Mouse (Mus musculus): ENCODE measurements around the gene Zcchc18. TPM values are rescaled to one million over a fixed set of nuclear protein-coding genes. Genes with fewer than 3 reads are reported as not detected.

Gene Zcchc18
- total and polyA plus RNA-seq, 3 experiments = 0.34 to 6.8 (median 0.83) TPM

DNA sequence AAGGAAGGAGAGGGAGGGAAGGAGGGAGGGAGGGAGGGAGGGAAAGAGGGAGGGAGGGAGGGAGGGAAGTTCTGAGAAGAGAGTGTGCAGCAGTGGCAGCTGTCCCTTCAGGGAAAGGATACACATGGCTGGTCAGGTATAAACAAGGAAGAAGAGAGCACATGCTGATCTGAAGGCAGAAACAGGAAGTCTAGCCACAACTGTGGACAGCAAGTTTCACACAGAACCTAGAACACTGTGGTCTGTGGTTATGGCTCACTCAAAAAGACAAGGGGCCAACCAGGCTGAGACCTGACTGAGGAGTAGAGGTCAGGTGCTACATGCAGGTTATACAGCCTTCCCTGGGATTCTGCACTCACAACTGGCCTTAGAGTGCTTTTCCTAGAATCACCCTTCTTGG lies 6.9 kb upstream of the Zcchc18 start:
- Histone ChIP-seq H3K4me3 (replicated peaks in 1 of 3; ENCODE audit: low read depth in 2 of 3, low read length in 2 of 3, poor library complexity in 1 of 3) (no peak overlapping the region), H3K4me2 (ENCODE audit: insufficient read depth, low read depth, poor library complexity, severe bottlenecking) (peak overlapping the region; percentile 62; the same call in 1 of the 2 replicates), H3K4me1 (ENCODE audit: control insufficient read depth in 1 of 2, insufficient read depth in 2 of 2) (peaks cover 10 to 17% of the 10 kb centered on the region in 2 experiments), H3K27ac (ENCODE audit: insufficient read depth, low read depth) (peak overlapping the region; percentile 73), H3K36me3 (replicated peaks in 1 of 2; ENCODE audit: control insufficient read depth in 1 of 2, insufficient read depth in 1 of 2, low read length in 1 of 2) (no peaks in the 10 kb centered on the region), H3K79me2 (replicated peaks; ENCODE audit: control insufficient read depth, extremely low read depth, insufficient read depth, poor library complexity, severe bottlenecking) (no peaks in the 10 kb centered on the region), H3K27me3 (replicated peaks) (no peaks in the 10 kb centered on the region), H3K9me3 (replicated peaks; ENCODE audit: low read length) (no peaks in the 10 kb centered on the region), H3K9ac (ENCODE audit: insufficient read depth, low read depth) (no peak overlapping the region)
- peak; percentile 66 for DNase-seq (ENCODE audit: extremely low read depth)
- in situ Hi-C loops (cut with MboI; ENCODE audit: low pct_ligation_motif_present, low pct_unique_long_range_greater_than_20kb, low sequenced_read_pairs) = no loop called here
- TF ChIP-seq NELFE (IDR thresholded peaks at IDR 0.05; ENCODE audit: low read depth, low read length) (no peak), PAX5 (IDR thresholded peaks at IDR 0.05; ENCODE audit: low read length) (no peak), BHLHE40 (IDR thresholded peaks at IDR 0.05; ENCODE audit: low read depth, low read length) (peak; percentile 91), IRF4 (IDR thresholded peaks at IDR 0.05; ENCODE audit: low read depth, low read length) (peak; percentile 77), MYC (IDR thresholded peaks at IDR 0.05; ENCODE audit: low read depth, low read length) (peak; percentile 89), ETS1 (conservative IDR thresholded peaks at IDR 0.05; ENCODE audit: low read depth, low read length) (peak; percentile 64), KAT2A (IDR thresholded peaks at IDR 0.05; ENCODE audit: insufficient replicate concordance, low read length) (no peak), EP300 (IDR thresholded peaks at IDR 0.05; ENCODE audit: low read length) (peak; percentile 78), MXI1 (IDR thresholded peaks at IDR 0.05; ENCODE audit: low read depth, low read length) (peak; percentile 45; the same call in 1 of the 2 replicates), TCF12 (IDR thresholded peaks at IDR 0.05; ENCODE audit: low read depth, low read length) (peak; percentile 44), ZNF384 (IDR thresholded peaks at IDR 0.05; ENCODE audit: low read depth, low read length) (no peak), USF2 (conservative IDR thresholded peaks at IDR 0.05; ENCODE audit: low read depth, low read length) (no peak), RAD21 (IDR thresholded peaks at IDR 0.05; ENCODE audit: low read depth, low read length) (no peak), HCFC1 (IDR thresholded peaks at IDR 0.05; ENCODE audit: low read depth, low read length) (no peak), MAX (IDR thresholded peaks at IDR 0.05; ENCODE audit: low read length) (peak; percentile 87), SIN3A (IDR thresholded peaks at IDR 0.05; ENCODE audit: low read length) (peak; percentile 64; the same call in 1 of the 2 replicates), SMC3 (IDR thresholded peaks at IDR 0.05; ENCODE audit: low read depth, low read length) (no peak), MAFK (IDR thresholded peaks at IDR 0.05; ENCODE audit: insufficient replicate concordance, low read length) (peak; percentile 56; the same call in 1 of the 2 replicates), ZMIZ1 (IDR thresholded peaks at IDR 0.05; ENCODE audit: low read depth, low read length) (no peak), GABPA (IDR thresholded peaks at IDR 0.05; ENCODE audit: insufficient replicate concordance, low read depth, low read length) (no peak), MAZ (IDR thresholded peaks at IDR 0.05; ENCODE audit: low read depth, low read length) (no peak), CHD1 (IDR thresholded peaks at IDR 0.05; ENCODE audit: low read depth, low read length) (no peak), ELF1 (IDR thresholded peaks at IDR 0.05; ENCODE audit: low read depth, low read length) (peak; percentile 63; the same call in 1 of the 2 replicates), JUN (IDR thresholded peaks at IDR 0.05; ENCODE audit: insufficient read depth, low read depth, low read length) (no peak), MEF2A (IDR thresholded peaks at IDR 0.05; ENCODE audit: borderline replicate concordance, low read depth, low read length) (peak; percentile 57; the same call in 1 of the 2 replicates), JUND (conservative IDR thresholded peaks at IDR 0.05; ENCODE audit: low read depth, low read length) (no peak), CHD2 (IDR thresholded peaks at IDR 0.05; ENCODE audit: low read length) (0 out of 2 replicates have a peak, but pooled peaks have one; percentile 28), ZKSCAN1 (IDR thresholded peaks at IDR 0.05; ENCODE audit: borderline replicate concordance, low read depth, low read length) (no peak), ZC3H11A (IDR thresholded peaks at IDR 0.05; ENCODE audit: low read depth, low read length) (no peak)
- dilution Hi-C loops (cut with MboI; ENCODE audit: extremely low pct_ligation_motif_present, extremely low pct_unique_long_range_greater_than_20kb, low sequenced_read_pairs) = no loop called here
